Mouse (Mus musculus): ENCODE measurements around the gene Psmb3.

- TF ChIP-seq CTCF (conservative IDR thresholded peaks at IDR 0.05; ENCODE audit: insufficient read depth, insufficient read length, low read depth, low read length) = no peak
- no peak for TF ChIP-seq POLR2A (IDR thresholded peaks at IDR 0.05; ENCODE audit: low read depth, low read length)
These were observed 40.2 kb downstream of the Psmb3 start for GRCm38 (mm10) chr11:97743423-97743822.
